Mouse (Mus musculus) megakaryocyte, embryonic 14.5 days (primary cell): ENCODE measurements at regions not wholly inside any gene's neighbourhood (a gene's known extent, or its start where the extent isn't known, plus 50 kb on each side); places are given as distances from the start of the nearest gene placed in this dataset.

Experiments
- FLI1 ChIP-seq: IDR thresholded peaks from 2 replicates; pipeline ENCODE4 v1.6.1; 2012; ENCODE audit warnings: low read length, inconsistent platforms, mixed read lengths
- GATA1 ChIP-seq: IDR thresholded peaks from 3 replicates; pipeline ENCODE4 v1.6.1; 2012; ENCODE audit warnings: mixed read lengths, low read length, inconsistent platforms, borderline replicate concordance

DNA sequence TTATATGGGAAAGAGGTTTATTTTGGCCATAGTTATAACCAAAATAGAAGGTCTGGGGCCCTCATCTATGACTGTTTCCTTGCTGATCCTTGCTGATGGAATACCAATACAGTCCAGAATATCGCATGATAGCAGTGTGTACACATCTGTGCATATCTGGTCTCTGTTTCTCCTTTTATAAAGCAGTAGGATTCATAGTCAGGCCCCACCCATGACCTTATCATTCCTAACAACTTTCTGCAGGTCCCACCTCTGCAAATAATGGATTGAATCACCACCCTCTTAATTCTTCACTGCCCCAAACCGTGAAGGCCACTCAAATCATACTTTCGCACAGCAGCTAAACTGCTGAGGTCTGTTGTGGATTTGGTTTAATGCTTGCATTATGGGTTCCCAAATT lies 186.5 kb downstream of the Fam43a start:
- TF ChIP-seq GATA1: no peak
- no peak for TF ChIP-seq FLI1
